Mouse (Mus musculus) midbrain, embryonic 16.5 days (tissue): Measurements from ENCODE around the gene Shmt1. TPM values are rescaled to one million over a fixed set of nuclear protein-coding genes. Genes with fewer than 3 reads are reported as not detected.

Experiments
- ATAC-seq: fragments of 200-750 bp; cut with Nextera tagmentation; 2 replicates; pipeline ENCODE4 v1.8.0; 2017; ENCODE audit warnings: moderate TSS enrichment
- H3K27ac ChIP-seq: fragments of 300-500 bp; sonication (generic); 2 replicates; pipeline ENCODE4 v1.5.1; 2014; ENCODE audit warnings: mild to moderate bottlenecking, low read length, mixed read lengths
- H3K27me3 ChIP-seq: fragments of 300-500 bp; sonication (generic); 2 replicates; pipeline ENCODE4 v1.6.1; 2014; ENCODE audit warnings: low read depth, low read length, mixed read lengths; ENCODE audit not compliant: control insufficient read depth, insufficient read depth
- H3K36me3 ChIP-seq: fragments of 300-500 bp; sonication (generic); 2 replicates; pipeline ENCODE4 v1.6.1; 2014; ENCODE audit warnings: mild to moderate bottlenecking, low read length, moderate library complexity, mixed read lengths; ENCODE audit not compliant: control insufficient read depth, insufficient read depth
- H3K4me1 ChIP-seq: fragments of 300-500 bp; sonication (generic); 2 replicates; pipeline ENCODE4 v1.6.1; 2014; ENCODE audit warnings: mild to moderate bottlenecking, low read length, mixed read lengths; ENCODE audit not compliant: control insufficient read depth, insufficient read depth
- H3K4me2 ChIP-seq: fragments of 300-500 bp; sonication (generic); 2 replicates; pipeline ENCODE4 v1.6.1; 2014; ENCODE audit warnings: mild to moderate bottlenecking, low read length, mixed read lengths
- H3K4me3 ChIP-seq: fragments of 300-500 bp; sonication (generic); 2 replicates; pipeline ENCODE4 v1.5.1; 2014; ENCODE audit warnings: low read depth, mild to moderate bottlenecking, low read length, moderate library complexity, mixed read lengths
- H3K9ac ChIP-seq: fragments of 300-500 bp; sonication (generic); 2 replicates; pipeline ENCODE4 v1.6.1; 2014; ENCODE audit warnings: low read depth, low read length, mixed read lengths
- H3K9me3 ChIP-seq: fragments of 300-500 bp; sonication (generic); replicated peaks from 2 replicates; pipeline ENCODE4 v1.6.1; 2014; ENCODE audit warnings: mild to moderate bottlenecking, low read length, mixed read lengths; ENCODE audit not compliant: control insufficient read depth, poor library complexity, severe bottlenecking
- WGBS: fragments of 180-500 bp; shearing (Covaris S2); extraction: QIAGEN DNeasy Blood & Tissue Kit; methylation state at CpG from one replicate; pipeline ENCODE4 v1.1.7; 2014; 5-methylcytosine and 5-hydroxymethylcytosine counted together
- polyA plus RNA-seq: library from polyadenylated mRNA; unstranded; fragments of >200 nt; fragmentation: Nextera tagmentation; extraction: Ambion mirVana; gene quantifications from 2 replicates; pipeline ENCODE4 v1.2.1, GENCODE M21; 2015

Shmt1 gene
- polyA plus RNA-seq, 1 experiment from 2014 or later: 4.2 TPM

DNA sequence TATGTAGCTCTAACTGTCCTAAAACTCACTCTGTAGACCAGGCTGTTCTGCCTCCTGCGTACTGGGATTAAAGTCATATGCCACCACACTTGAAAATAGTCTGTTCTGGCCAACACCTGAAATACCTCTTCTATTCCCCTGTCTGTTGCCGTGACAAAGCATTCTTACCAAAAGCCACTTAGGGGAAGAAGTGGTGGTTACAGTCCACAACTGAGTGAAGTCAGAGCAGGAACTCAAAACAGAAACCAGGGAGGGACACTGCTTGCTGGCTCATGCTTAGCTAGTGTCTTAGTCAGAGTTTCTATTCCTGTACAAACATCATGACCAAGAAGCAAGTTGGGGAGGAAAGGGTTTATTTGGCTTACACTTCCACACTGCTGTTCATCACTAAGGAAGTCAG is 42.2 kb downstream of the Shmt1 start:
- Histone ChIP-seq H3K27ac (no peak overlapping the region), H3K4me3 (no peak overlapping the region), H3K36me3 (no peaks in the 10 kb centered on the region), H3K4me2 (no peak overlapping the region), H3K9ac (no peak overlapping the region), H3K9me3 (no peaks in the 10 kb centered on the region), H3K27me3 (no peaks in the 10 kb centered on the region), H3K4me1 (0 out of 2 replicates have a peak, but pooled peaks cover 1% of the 10 kb centered on the region)
- WGBS: 91% methylated on average over 2 of the region's 2 CpGs
- no peak for ATAC-seq

DNA sequence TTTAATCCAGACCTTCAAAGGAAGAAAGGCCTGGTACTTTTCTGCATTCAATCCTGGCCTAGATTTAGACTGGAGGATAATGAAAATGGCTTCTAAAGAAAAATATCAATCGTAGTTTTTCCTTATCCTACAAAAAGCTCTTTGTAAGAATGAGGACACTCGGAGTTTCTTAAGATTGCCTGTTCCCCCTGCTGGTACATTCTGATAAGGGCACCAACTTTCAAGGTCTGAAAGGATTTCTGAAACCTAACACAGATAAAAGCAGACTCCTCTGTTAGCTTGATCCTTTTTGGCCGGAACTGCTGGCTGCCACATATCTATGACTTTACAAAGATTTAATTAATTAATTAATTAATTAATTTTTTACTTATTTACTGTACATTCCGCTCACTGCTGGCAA is 44.5 kb downstream of the Shmt1 start:
- no peaks in the 10 kb centered on the region for H3K27me3 ChIP-seq
- no peak for ATAC-seq
- no peaks in the 10 kb centered on the region for H3K9me3 ChIP-seq
- H3K9ac ChIP-seq: no peak overlapping the region
- no peaks in the 10 kb centered on the region for H3K4me1 ChIP-seq
- no peak overlapping the region for H3K4me3 ChIP-seq
- peaks cover under 1% of the 10 kb centered on the region; the same call in 1 of the 2 replicates for H3K36me3 ChIP-seq
- 86% methylated on average over 4 of the region's 4 CpGs for WGBS
- no peak overlapping the region for H3K27ac ChIP-seq
- H3K4me2 ChIP-seq: no peak overlapping the region

DNA sequence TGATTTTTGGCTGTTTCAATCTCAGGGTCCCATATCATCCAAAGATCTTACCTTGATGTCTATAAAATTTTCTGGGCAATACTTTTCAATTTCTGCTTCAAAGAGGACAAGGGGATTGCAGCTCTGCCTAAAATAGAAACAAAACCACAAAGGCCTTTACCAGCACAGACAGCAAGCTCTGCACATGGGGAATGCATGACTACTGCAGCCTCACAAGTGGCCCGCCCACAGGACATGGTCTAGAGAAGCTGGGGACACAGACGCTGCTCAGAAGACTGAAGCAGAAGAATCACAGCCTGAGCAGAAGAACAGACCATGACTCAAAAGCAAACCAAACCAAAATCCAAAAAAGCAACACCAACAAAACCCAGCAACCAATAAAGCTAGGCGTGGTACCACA is 49.8 kb downstream of the Shmt1 start:
- ATAC-seq: no peak
- 88% methylated on average over 3 of the region's 3 CpGs for WGBS

DNA sequence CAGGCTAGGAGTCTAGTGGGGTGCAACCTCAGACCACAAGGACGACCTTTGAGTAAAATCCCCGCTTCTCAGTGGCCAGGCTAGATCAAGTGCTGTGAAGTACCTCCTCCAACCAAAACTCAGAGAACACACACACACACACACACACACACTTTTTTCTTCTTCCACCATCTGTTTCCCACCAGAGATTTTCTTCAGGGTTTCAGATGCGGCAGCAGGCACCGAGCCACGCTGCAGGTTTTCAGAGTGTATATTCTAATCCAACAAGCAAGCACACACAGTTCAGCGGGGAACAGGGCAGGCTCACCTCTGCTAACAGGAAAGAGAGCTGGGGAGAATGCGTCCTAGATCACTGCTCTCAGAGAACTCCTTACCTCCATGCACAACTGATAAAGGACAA is 55.9 kb downstream of the Shmt1 start:
- Histone ChIP-seq H3K4me3 (no peak overlapping the region), H3K27me3 (no peaks in the 10 kb centered on the region), H3K4me2 (no peak overlapping the region), H3K4me1 (no peaks in the 10 kb centered on the region), H3K9me3 (no peaks in the 10 kb centered on the region), H3K27ac (no peak overlapping the region), H3K36me3 (peaks cover 29% of the 10 kb centered on the region), H3K9ac (no peak overlapping the region)
- WGBS: 97% methylated on average over 7 of the region's 7 CpGs
- no peak for ATAC-seq

More for the DNA sequence above, 49.8 kb downstream of the Shmt1 start:
- Histone ChIP-seq H3K36me3 (peaks cover 10% of the 10 kb centered on the region), H3K4me1 (no peaks in the 10 kb centered on the region), H3K9ac (no peak overlapping the region), H3K27me3 (no peaks in the 10 kb centered on the region), H3K9me3 (no peaks in the 10 kb centered on the region), H3K4me3 (no peak overlapping the region), H3K27ac (no peak overlapping the region), H3K4me2 (no peak overlapping the region)

DNA sequence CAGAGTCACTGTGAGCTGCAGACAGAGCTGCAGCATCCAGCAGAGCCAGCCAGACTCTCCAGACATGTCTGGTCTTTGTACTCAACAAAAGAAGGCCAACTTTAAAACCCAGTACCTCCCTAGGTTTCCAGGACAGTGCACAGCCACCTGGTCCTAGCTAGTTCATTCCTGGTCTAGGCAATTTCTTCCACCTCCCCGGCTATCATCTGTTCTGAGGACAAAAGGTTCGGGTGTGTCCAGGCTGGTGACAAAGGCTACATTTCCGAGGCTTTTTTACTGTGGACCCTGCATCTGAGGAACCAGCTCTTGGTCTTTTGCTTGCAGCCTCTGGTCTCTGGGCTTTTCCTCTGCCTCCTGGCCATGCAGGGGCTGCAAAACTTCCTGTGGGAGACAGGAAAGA is 71.2 kb downstream of the Shmt1 start:
- 86% methylated on average over 3 of the region's 3 CpGs for WGBS
- Histone ChIP-seq H3K9me3 (no peaks in the 10 kb centered on the region), H3K4me2 (no peak overlapping the region), H3K36me3 (peaks cover 29% of the 10 kb centered on the region), H3K27ac (no peak overlapping the region), H3K9ac (no peak overlapping the region), H3K4me3 (no peak overlapping the region), H3K27me3 (no peaks in the 10 kb centered on the region), H3K4me1 (no peaks in the 10 kb centered on the region)
- ATAC-seq: no peak

Other genes with a start within 250 kb of the Shmt1 start
- gene Llgl1, start 112.0 kb downstream of the Shmt1 start, polyA plus RNA-seq: 44.4 and 46.8 TPM in 2 replicates
- gene Flii, start 84.5 kb downstream of the Shmt1 start, polyA plus RNA-seq: 78.5 and 79.2 TPM in 2 replicates
- 23.6 and 24.6 TPM in 2 replicates for gene Mief2, start 83.3 kb downstream of the Shmt1 start, polyA plus RNA-seq
- gene Top3a, start 34.4 kb downstream of the Shmt1 start, polyA plus RNA-seq: 8.0 and 8.4 TPM in 2 replicates
- gene Smcr8, start 34.2 kb downstream of the Shmt1 start, polyA plus RNA-seq: 6.0 and 6.4 TPM in 2 replicates
- gene Dhrs7b, start 18.9 kb upstream of the Shmt1 start, polyA plus RNA-seq: 32.3 and 33.5 TPM in 2 replicates
- gene Tmem11, start 67.6 kb upstream of the Shmt1 start, polyA plus RNA-seq: 53.5 and 54.5 TPM in 2 replicates
- gene Natd1, start 103.0 kb upstream of the Shmt1 start, polyA plus RNA-seq: 24.9 and 26.5 TPM in 2 replicates
- gene Map2k3, start 120.3 kb upstream of the Shmt1 start, polyA plus RNA-seq: 27.1 and 29.5 TPM in 2 replicates
- gene Kcnj12, start 210.8 kb upstream of the Shmt1 start, polyA plus RNA-seq: 3.8 TPM in 2 replicates